Mouse (Mus musculus): ENCODE results near the gene Ivd. TPM values are rescaled to one million over a fixed set of nuclear protein-coding genes. Genes with fewer than 3 reads are reported as not detected.

Gene Ivd
- polyA plus RNA-seq, 1 experiment from 2014 or later: 50.4 TPM

- Histone ChIP-seq H3K9me3 (ENCODE audit: control insufficient read depth, low read length) (no peaks in the 10 kb centered on the region), H3K9ac (replicated peaks; ENCODE audit: low read depth, low read length) (no peak overlapping the region), H3K4me2 (ENCODE audit: low read length) (no peak overlapping the region), H3K36me3 (ENCODE audit: control insufficient read depth, insufficient read depth) (no peaks in the 10 kb centered on the region), H3K27ac (ENCODE audit: low read length) (no peak overlapping the region), H3K4me3 (replicated peaks; ENCODE audit: low read length) (no peak overlapping the region), H3K27me3 (replicated peaks; ENCODE audit: control insufficient read depth, insufficient read depth, low read length) (no peaks in the 10 kb centered on the region), H3K4me1 (replicated peaks; ENCODE audit: control insufficient read depth, insufficient read depth, low read length) (peaks cover 21% of the 10 kb centered on the region)
- no peak for ATAC-seq
- 78% methylated on average over 8 of the region's 8 CpGs for WGBS
These were observed 51.0 kb downstream of the Ivd start for GRCm38 (mm10) chr2:118912706-118913105.

GRCm38 (mm10) chr2:118913551-118914276, 52.0 kb downstream of the Ivd start:
- Histone ChIP-seq H3K27ac (ENCODE audit: low read length) (peak overlapping the region; percentile 17; the same call in 1 of the 2 replicates), H3K4me2 (ENCODE audit: low read length) (no peak overlapping the region), H3K36me3 (ENCODE audit: control insufficient read depth, insufficient read depth) (no peaks in the 10 kb centered on the region), H3K9ac (replicated peaks; ENCODE audit: low read depth, low read length) (peak overlapping the region; percentile 23; the same call in 1 of the 2 replicates), H3K9me3 (ENCODE audit: control insufficient read depth, low read length) (no peaks in the 10 kb centered on the region), H3K27me3 (replicated peaks; ENCODE audit: control insufficient read depth, insufficient read depth, low read length) (no peaks in the 10 kb centered on the region), H3K4me1 (replicated peaks; ENCODE audit: control insufficient read depth, insufficient read depth, low read length) (peaks cover 21% of the 10 kb centered on the region), H3K4me3 (replicated peaks; ENCODE audit: low read length) (no peak overlapping the region)
- 48% methylated on average over 11 of the region's 11 CpGs for WGBS
- peak; percentile 22; the same call in 1 of the 2 replicates for ATAC-seq

DNA sequence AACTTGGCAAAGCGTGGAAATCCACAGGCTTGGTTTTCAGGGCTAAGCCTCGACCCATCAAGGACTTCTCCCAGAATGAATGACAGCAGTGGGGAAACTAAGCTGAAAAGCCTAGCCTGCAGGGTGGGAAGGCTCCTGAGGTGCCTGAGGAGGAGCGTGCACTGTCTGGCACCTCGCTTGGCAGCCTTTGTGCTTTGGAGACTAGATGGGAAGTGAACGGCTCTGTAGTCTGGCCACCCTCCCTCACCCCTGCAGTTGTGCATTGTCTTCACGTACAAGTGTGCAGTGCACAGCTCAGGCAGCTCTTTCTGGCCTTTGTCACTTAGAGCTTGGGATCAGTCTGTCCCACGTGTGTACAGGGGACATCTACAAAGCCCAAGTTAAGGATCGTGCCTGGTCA, 52.9 kb downstream of the Ivd start:
- ATAC-seq: peak; percentile 74
- Histone ChIP-seq H3K4me1 (replicated peaks; ENCODE audit: control insufficient read depth, insufficient read depth, low read length) (peaks cover 21% of the 10 kb centered on the region), H3K36me3 (ENCODE audit: control insufficient read depth, insufficient read depth) (no peaks in the 10 kb centered on the region), H3K9ac (replicated peaks; ENCODE audit: low read depth, low read length) (no peak overlapping the region), H3K4me3 (replicated peaks; ENCODE audit: low read length) (no peak overlapping the region), H3K27ac (ENCODE audit: low read length) (peak overlapping the region; percentile 41), H3K9me3 (ENCODE audit: control insufficient read depth, low read length) (no peaks in the 10 kb centered on the region), H3K27me3 (replicated peaks; ENCODE audit: control insufficient read depth, insufficient read depth, low read length) (no peaks in the 10 kb centered on the region), H3K4me2 (ENCODE audit: low read length) (no peak overlapping the region)
- 21% methylated on average over 8 of the region's 8 CpGs for WGBS

- H3K27me3 ChIP-seq (replicated peaks; ENCODE audit: control insufficient read depth, insufficient read depth, low read length): no peaks in the 10 kb centered on the region
- no peak overlapping the region for H3K27ac ChIP-seq (ENCODE audit: low read length)
- ATAC-seq: no peak
- H3K9me3 ChIP-seq (ENCODE audit: control insufficient read depth, low read length): no peaks in the 10 kb centered on the region
- H3K4me2 ChIP-seq (ENCODE audit: low read length): no peak overlapping the region
- H3K36me3 ChIP-seq (ENCODE audit: control insufficient read depth, insufficient read depth): peaks cover 4% of the 10 kb centered on the region; the same call in 1 of the 2 replicates
- H3K4me1 ChIP-seq (replicated peaks; ENCODE audit: control insufficient read depth, insufficient read depth, low read length): peaks cover 21% of the 10 kb centered on the region
- WGBS: 93% methylated on average over 17 of the region's 17 CpGs
- no peak overlapping the region for H3K4me3 ChIP-seq (replicated peaks; ENCODE audit: low read length)
- H3K9ac ChIP-seq (replicated peaks; ENCODE audit: low read depth, low read length): no peak overlapping the region
These were observed 54.7 kb downstream of the Ivd start for GRCm38 (mm10) chr2:118916436-118916835.

DNA sequence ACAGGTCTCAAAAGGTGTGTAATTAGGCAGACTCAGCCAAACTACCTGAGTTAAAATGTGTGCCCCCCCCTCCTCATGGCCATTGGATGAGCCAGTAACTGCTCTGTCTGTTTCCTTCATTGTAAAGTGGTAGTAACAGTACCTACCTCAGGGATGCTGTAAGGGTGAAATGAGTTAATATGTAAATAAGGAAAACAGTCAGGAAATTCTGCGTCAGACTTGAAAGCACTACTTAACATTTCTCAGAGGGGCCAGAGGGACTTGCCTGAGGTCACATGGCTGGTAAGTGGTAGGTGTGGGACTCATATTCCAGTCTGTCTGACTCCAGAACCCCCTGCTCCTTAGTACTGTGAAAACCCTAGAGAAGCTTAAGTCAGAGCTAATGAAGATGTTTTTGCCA, 56.8 kb downstream of the Ivd start:
- Histone ChIP-seq H3K36me3 (ENCODE audit: control insufficient read depth, insufficient read depth) (peaks cover 5% of the 10 kb centered on the region; the same call in 1 of the 2 replicates), H3K4me1 (replicated peaks; ENCODE audit: control insufficient read depth, insufficient read depth, low read length) (peaks cover 14% of the 10 kb centered on the region)

GRCm38 (mm10) chr2:118920428-118920827, 58.7 kb downstream of the Ivd start:
- Histone ChIP-seq H3K9me3 (ENCODE audit: control insufficient read depth, low read length) (no peaks in the 10 kb centered on the region), H3K4me2 (ENCODE audit: low read length) (no peak overlapping the region), H3K9ac (replicated peaks; ENCODE audit: low read depth, low read length) (no peak overlapping the region), H3K36me3 (ENCODE audit: control insufficient read depth, insufficient read depth) (peaks cover 6% of the 10 kb centered on the region; the same call in 1 of the 2 replicates), H3K27me3 (replicated peaks; ENCODE audit: control insufficient read depth, insufficient read depth, low read length) (no peaks in the 10 kb centered on the region), H3K4me1 (replicated peaks; ENCODE audit: control insufficient read depth, insufficient read depth, low read length) (no peaks in the 10 kb centered on the region), H3K27ac (ENCODE audit: low read length) (no peak overlapping the region), H3K4me3 (replicated peaks; ENCODE audit: low read length) (no peak overlapping the region)
- WGBS: 89% methylated on average over 3 of the region's 3 CpGs
- ATAC-seq: no peak

More for the DNA sequence above, 56.8 kb downstream of the Ivd start:
- Histone ChIP-seq H3K27ac (ENCODE audit: low read length) (no peak overlapping the region), H3K4me2 (ENCODE audit: low read length) (no peak overlapping the region), H3K9ac (replicated peaks; ENCODE audit: low read depth, low read length) (no peak overlapping the region), H3K9me3 (ENCODE audit: control insufficient read depth, low read length) (no peaks in the 10 kb centered on the region), H3K4me3 (replicated peaks; ENCODE audit: low read length) (no peak overlapping the region), H3K27me3 (replicated peaks; ENCODE audit: control insufficient read depth, insufficient read depth, low read length) (no peaks in the 10 kb centered on the region)
- WGBS: 58% methylated on average over 1 of the region's 1 CpGs
- no peak for ATAC-seq

- H3K9me3 ChIP-seq (ENCODE audit: control insufficient read depth, low read length): no peaks in the 10 kb centered on the region
- peak; percentile 48 for ATAC-seq
- 0 out of 2 replicates have a peak, but pooled peaks cover 2% of the 10 kb centered on the region for H3K36me3 ChIP-seq (ENCODE audit: control insufficient read depth, insufficient read depth)
- H3K27me3 ChIP-seq (replicated peaks; ENCODE audit: control insufficient read depth, insufficient read depth, low read length): no peaks in the 10 kb centered on the region
- peak overlapping the region; percentile 95 for H3K4me2 ChIP-seq (ENCODE audit: low read length)
- peak overlapping the region; percentile 71 for H3K4me3 ChIP-seq (replicated peaks; ENCODE audit: low read length)
- H3K4me1 ChIP-seq (replicated peaks; ENCODE audit: control insufficient read depth, insufficient read depth, low read length): peaks cover 22% of the 10 kb centered on the region
- 1% methylated on average over 6 of the region's 6 CpGs for WGBS
- no peak overlapping the region for H3K27ac ChIP-seq (ENCODE audit: low read length)
- H3K9ac ChIP-seq (replicated peaks; ENCODE audit: low read depth, low read length): peak overlapping the region; percentile 86
These were observed 64.2 kb downstream of the Ivd start for GRCm38 (mm10) chr2:118925952-118926351.

DNA sequence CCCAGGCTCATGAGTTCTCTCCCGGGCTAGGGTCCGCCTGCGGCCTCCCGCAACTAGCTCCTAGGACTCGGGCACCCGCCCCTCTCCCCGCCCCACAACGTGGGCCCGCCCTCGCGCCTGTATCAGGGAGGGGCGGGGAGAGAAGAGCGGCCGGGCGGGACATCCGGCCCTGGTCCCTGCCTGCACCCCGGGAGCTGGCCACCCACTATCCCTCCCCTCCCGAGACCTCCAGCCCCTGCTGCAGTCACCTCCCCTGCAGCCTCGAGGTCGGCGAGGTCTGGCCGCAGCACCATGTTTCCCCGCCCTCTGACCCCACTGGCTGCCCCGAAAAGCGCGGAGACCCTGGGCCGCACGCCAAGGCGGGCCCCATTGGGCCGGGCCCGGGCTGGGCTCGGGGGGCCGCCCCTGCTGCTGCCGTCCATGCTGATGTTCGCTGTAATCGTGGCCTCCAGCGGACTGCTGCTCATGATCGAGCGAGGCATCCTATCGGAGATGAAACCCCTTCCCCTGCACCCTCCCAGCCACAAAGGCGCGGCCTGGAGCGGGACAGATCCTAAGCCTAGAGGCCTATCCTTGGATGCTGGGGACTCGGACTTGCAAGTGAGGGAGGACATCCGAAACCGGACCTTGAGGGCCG, 64.7 kb downstream of the Ivd start, which contains the start of gene Chst14:
Chst14 (plus strand) TSS at position 136 of the 637 bp plus-strand sequence.
- Histone ChIP-seq H3K9me3 (ENCODE audit: control insufficient read depth, low read length) (no peaks in the 10 kb centered on the region), H3K4me3 (replicated peaks; ENCODE audit: low read length) (peak within 1 kb of the TSS; percentile 71), H3K27ac (ENCODE audit: low read length) (no peak within 1 kb of the TSS), H3K4me1 (replicated peaks; ENCODE audit: control insufficient read depth, insufficient read depth, low read length) (peaks cover 22% of the 10 kb centered on the region), H3K36me3 (ENCODE audit: control insufficient read depth, insufficient read depth) (0 out of 2 replicates have a peak, but pooled peaks cover 2% of the 10 kb centered on the region), H3K27me3 (replicated peaks; ENCODE audit: control insufficient read depth, insufficient read depth, low read length) (no peaks in the 10 kb centered on the region), H3K9ac (replicated peaks; ENCODE audit: low read depth, low read length) (peak within 1 kb of the TSS; percentile 86), H3K4me2 (ENCODE audit: low read length) (peak within 1 kb of the TSS; percentile 95)
- under 1% methylated on average over 42 of the region's 47 CpGs for WGBS
- ATAC-seq: peak; percentile 88

DNA sequence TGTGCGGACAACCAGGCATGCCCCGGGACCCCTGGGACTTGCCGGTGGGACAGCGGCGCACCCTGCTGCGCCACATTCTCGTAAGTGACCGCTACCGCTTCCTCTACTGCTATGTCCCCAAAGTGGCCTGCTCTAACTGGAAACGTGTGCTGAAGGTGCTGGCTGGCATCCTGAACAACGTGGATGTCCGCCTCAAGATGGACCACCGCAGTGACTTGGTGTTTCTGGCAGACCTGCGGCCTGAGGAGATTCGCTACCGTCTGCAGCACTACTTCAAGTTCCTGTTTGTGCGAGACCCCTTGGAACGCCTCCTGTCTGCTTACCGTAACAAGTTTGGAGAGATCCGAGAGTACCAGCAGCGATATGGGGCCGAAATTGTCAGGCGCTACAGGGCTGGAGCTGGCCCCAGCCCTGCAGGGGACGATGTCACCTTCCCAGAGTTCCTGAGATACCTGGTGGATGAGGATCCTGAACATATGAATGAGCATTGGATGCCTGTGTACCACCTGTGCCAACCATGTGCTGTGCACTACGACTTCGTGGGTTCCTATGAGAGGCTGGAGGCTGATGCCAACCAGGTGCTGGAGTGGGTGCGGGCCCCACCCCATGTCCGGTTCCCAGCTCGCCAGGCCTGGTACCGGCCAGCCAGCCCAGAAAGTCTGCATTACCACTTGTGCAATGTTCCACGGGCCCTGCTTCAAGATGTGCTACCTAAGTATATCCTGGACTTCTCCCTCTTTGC, 65.4 kb downstream of the Ivd start:
- 33% methylated on average over 31 of the region's 31 CpGs for WGBS

More for the DNA sequence above, 65.4 kb downstream of the Ivd start:
- H3K9ac ChIP-seq (replicated peaks; ENCODE audit: low read depth, low read length): peak overlapping the region; percentile 86
- H3K4me3 ChIP-seq (replicated peaks; ENCODE audit: low read length): peak overlapping the region; percentile 71
- H3K9me3 ChIP-seq (ENCODE audit: control insufficient read depth, low read length): no peaks in the 10 kb centered on the region
- no peaks in the 10 kb centered on the region for H3K27me3 ChIP-seq (replicated peaks; ENCODE audit: control insufficient read depth, insufficient read depth, low read length)
- 0 out of 2 replicates have a peak, but pooled peaks cover 2% of the 10 kb centered on the region for H3K36me3 ChIP-seq (ENCODE audit: control insufficient read depth, insufficient read depth)
- H3K27ac ChIP-seq (ENCODE audit: low read length): no peak overlapping the region
- peak overlapping the region; percentile 95 for H3K4me2 ChIP-seq (ENCODE audit: low read length)
- no peak; the same call in 1 of the 2 replicates for ATAC-seq
- peaks cover 22% of the 10 kb centered on the region for H3K4me1 ChIP-seq (replicated peaks; ENCODE audit: control insufficient read depth, insufficient read depth, low read length)

Data from forebrain, embryonic 16.5 days (tissue).